8 mouse cellular contexts compared by ENCODE assay signal in genomic region chr10:128097587-128097971, GRCm38 (mm10). TPM values are rescaled to one million over a fixed set of nuclear protein-coding genes. Genes with fewer than 3 reads are reported as not detected.
A peak's percentile ranks its signal among the peaks of the same experiment; 100 is the strongest.
DNase-seq lines count a peak whose midpoint lies in the region; ATAC-seq and TF ChIP-seq lines count a peak whose summit lies in the region.

No protein-coding gene starts in this region.

- no peaks in the 10 kb centered on the region for H3K9me3 ChIP-seq in stomach, embryonic 16.5 days (replicated peaks; ENCODE audit: control insufficient read depth, low read length)

- DNase-seq in ovary, adult 18-20 months (ENCODE audit: low spot score) = peak; percentile 15
- DNase-seq in ovary, postnatal 10 days (ENCODE audit: low spot score) = no peak
- DNase-seq in cerebellum, postnatal 36 days = peak; percentile 56 to 72
- DNase-seq in heart, adult 11 months = peak; percentile 97
- peak; percentile 46 for DNase-seq in kidney, adult 11 months
- peak; percentile 51 for DNase-seq in liver, adult 2 months (ENCODE audit: extremely low read depth, low read depth, low spot score)
- peak; percentile 70 for DNase-seq in naive thymus-derived CD4-positive, alpha-beta T cell, adult 2 months (ENCODE audit: low read depth)

- no peak for ATAC-seq in stomach, embryonic 16.5 days (ENCODE audit: insufficient read depth, low FRiP score)

- peaks cover 21% of the 10 kb centered on the region for H3K79me2 ChIP-seq in liver, adult 2 months (ENCODE audit: control insufficient read depth, insufficient read depth, low read length)

- peak overlapping the region; percentile 87 for H3K9ac ChIP-seq in liver, adult 2 months (ENCODE audit: low read depth, low read length)
- peak overlapping the region; percentile 94 for H3K9ac ChIP-seq in stomach, embryonic 16.5 days (ENCODE audit: low read length)

- no peaks in the 10 kb centered on the region for H3K36me3 ChIP-seq in liver, adult 2 months (ENCODE audit: control insufficient read depth, insufficient read depth, low read length)
- no peaks in the 10 kb centered on the region for H3K36me3 ChIP-seq in stomach, embryonic 16.5 days (ENCODE audit: control insufficient read depth, insufficient read depth, low read length)

- peak overlapping the region; percentile 66 for H3K4me2 ChIP-seq in stomach, embryonic 16.5 days (ENCODE audit: low read depth, low read length)

- H3K27ac ChIP-seq in liver, adult 2 months (replicated peaks; ENCODE audit: insufficient read depth, low read depth, low read length) = peak overlapping the region; percentile 43
- H3K27ac ChIP-seq in stomach, embryonic 16.5 days (ENCODE audit: low read length) = peak overlapping the region; percentile 44

- no peak for TF ChIP-seq POLR2A in liver, adult 2 months (IDR thresholded peaks at IDR 0.05; ENCODE audit: extremely low read depth, insufficient read depth, low read length)

- no peak for TF ChIP-seq CTCF in liver, adult 2 months (IDR thresholded peaks at IDR 0.05; ENCODE audit: low read depth, low read length)

- 0% methylated on average over 13 of the region's 13 CpGs for WGBS in liver, adult 2 months
- WGBS in stomach, embryonic 16.5 days = under 1% methylated on average over 13 of the region's 13 CpGs

- H3K4me1 ChIP-seq in liver, adult 2 months (ENCODE audit: control insufficient read depth, insufficient read depth, low read length) = peaks cover 20% of the 10 kb centered on the region
- H3K4me1 ChIP-seq in stomach, embryonic 16.5 days (ENCODE audit: control insufficient read depth, insufficient read depth, low read length) = peaks cover 16% of the 10 kb centered on the region

- H3K4me3 ChIP-seq in liver, adult 2 months (ENCODE audit: insufficient read depth, low read depth, low read length) = peak overlapping the region; percentile 99
- peak overlapping the region; percentile 97 for H3K4me3 ChIP-seq in stomach, embryonic 16.5 days (replicated peaks; ENCODE audit: low read length)

- no peaks in the 10 kb centered on the region for H3K27me3 ChIP-seq in liver, adult 2 months (ENCODE audit: control insufficient read depth, insufficient read depth, low read length)
- H3K27me3 ChIP-seq in stomach, embryonic 16.5 days (ENCODE audit: control insufficient read depth, insufficient read depth, low read length) = no peaks in the 10 kb centered on the region

RNA-seq across cellular contexts. Expression of gene Baz2a, which starts 6.2 kb away (rescaled TPM):
- 6.6 and 9.1 TPM in 2 replicates for total RNA-seq in liver, adult 2 months (2014; rRNA removed)
- polyA plus RNA-seq in liver, adult 2 months (2012; rRNA removed) = 9.7 and 12.3 TPM in 2 replicates
- 8.3 and 10.0 TPM in 2 replicates for polyA plus RNA-seq in stomach, embryonic 16.5 days (2015; fragmentation: Nextera tagmentation; extraction: Ambion mirVana)

RNA-seq across cellular contexts. Expression of gene Atp5b, which starts 14.5 kb away (rescaled TPM):
- total RNA-seq in liver, adult 2 months (2014; rRNA removed) = 1,653 and 1,721 TPM in 2 replicates
- 2,471 and 2,841 TPM in 2 replicates for polyA plus RNA-seq in liver, adult 2 months (2012; rRNA removed)
- polyA plus RNA-seq in stomach, embryonic 16.5 days (2015; fragmentation: Nextera tagmentation; extraction: Ambion mirVana) = 2,507 and 2,568 TPM in 2 replicates

RNA-seq across cellular contexts. Expression of gene Ptges3, which starts 38.8 kb away (rescaled TPM):
- 90.4 and 97.3 TPM in 2 replicates for total RNA-seq in liver, adult 2 months (2014; rRNA removed)
- polyA plus RNA-seq in liver, adult 2 months (2012; rRNA removed) = 24.8 and 30.9 TPM in 2 replicates
- polyA plus RNA-seq in stomach, embryonic 16.5 days (2015; fragmentation: Nextera tagmentation; extraction: Ambion mirVana) = 374 and 406 TPM in 2 replicates

Comparison
In these comparisons a context has a peak if more than half of its experiments do, and no peak if none do; other contexts are left out.
1. RNA of gene Ptges3, which starts 38.8 kb away (polyA plus RNA-seq): 374 to 406 TPM in stomach, embryonic 16.5 days; 24.8 to 30.9 TPM in liver, adult 2 months; every median in the first group is over 10 times any median in the second.